Mouse (Mus musculus) embryo, embryonic 10.5 days (tissue): ENCODE measurements around the gene Capn8.
"Not testable (repeated sequence)": the region's sequence is repeated elsewhere in the genome, so short reads cannot be mapped to it uniquely, and the experiment has no call there.

Experiments
- DNase-seq: peaks from one replicate; pipeline ENCODE4 v3.0.0-alpha.2; 2015; ENCODE audit warnings: low spot score

The Capn8 gene

DNA sequence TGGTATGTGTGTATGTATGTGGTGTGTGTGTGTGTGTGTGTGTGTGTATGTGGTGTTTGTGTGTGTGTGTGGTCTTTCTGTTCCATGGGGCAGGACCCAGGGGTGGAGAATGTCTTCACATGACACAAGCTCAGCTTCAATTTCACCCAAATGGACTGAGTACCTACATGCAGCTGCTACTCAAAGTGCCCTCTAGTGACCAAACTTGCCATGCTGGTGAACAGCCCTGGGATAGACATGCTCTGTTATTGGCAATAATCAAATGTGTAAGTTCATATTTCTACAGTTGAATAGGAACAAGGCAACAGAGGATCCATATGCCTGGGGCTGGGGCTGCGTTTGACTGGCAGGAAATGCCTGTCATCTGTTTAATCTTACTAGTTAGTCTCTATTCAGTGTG, 50.7 kb downstream of the Capn8 start:
- DNase-seq, result no peak

DNA sequence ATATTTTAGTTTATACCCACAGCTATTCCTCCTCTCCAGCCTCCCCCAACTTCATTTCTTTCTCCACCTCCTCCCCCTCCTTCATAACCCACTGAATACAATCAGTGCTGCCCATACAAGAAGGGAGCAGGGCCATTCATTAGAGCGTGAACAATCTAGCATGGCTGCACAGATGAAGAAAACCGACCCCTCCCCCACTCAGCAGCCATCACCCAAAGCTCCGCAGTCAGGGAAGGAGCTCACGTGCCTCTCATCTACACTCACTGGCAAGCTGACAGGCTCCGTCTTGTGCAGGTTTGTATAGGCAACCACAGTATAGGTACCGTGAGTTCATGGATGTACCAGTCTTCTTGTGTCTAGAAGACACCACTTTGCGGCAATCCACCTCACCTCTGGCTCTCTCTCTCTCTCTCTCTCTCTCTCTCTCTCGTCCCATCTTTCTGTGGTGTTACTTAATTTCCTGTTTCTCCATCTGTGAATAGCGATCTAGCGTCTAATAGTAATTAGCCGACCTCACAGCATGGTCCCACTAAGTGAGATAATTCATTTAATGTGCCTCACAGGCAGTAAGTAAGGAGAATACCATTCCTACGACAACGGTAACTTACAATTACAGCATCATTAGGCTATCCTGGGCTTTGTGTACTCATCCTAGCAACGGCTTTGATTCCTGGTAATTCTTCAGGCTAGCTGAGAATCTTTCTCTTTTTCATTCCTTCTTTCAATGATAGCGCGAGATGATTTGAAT, 53.6 kb downstream of the Capn8 start:
- peak; percentile 68 for DNase-seq

DNA sequence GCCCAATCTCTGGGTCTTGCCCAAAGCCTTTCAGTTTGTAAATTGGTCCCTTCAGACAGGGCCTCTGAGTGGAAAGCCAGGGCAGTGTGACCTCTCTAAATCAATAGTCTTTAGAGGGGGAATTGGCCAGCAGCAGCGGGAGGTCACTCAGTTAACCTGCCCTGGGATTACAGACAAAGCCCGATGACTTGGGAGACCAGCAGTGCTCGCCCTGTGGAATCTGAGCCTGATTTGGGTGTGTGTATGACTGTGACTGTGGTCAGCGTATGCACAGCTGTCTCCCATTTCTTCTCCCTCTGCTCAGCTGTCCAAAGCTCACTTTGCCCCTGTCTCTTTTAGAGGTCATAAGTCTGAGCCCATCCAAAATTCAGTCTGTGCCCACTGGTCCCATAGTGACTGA, 55.7 kb downstream of the Capn8 start:
- peak; percentile 60 for DNase-seq

DNA sequence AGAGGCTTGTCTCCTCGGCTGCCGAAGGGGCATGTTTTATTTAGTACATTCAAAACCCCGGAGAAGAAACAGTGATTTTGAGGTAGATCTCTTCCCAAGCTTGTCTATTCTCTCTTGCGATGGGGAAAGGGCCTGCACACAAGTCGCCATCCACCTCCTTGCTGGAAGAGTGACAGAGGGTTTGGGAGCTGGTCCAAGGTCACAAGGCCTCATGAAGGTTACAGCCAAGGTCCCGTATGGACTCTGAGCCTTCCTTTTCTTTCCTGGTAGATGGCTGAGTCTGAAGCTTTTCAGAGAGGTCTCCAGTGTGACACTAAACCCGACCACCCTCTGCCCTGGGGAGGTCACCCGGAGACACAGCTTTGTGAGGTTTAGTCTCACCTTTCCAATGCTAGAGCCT, 56.4 kb downstream of the Capn8 start:
- no peak for DNase-seq

DNA sequence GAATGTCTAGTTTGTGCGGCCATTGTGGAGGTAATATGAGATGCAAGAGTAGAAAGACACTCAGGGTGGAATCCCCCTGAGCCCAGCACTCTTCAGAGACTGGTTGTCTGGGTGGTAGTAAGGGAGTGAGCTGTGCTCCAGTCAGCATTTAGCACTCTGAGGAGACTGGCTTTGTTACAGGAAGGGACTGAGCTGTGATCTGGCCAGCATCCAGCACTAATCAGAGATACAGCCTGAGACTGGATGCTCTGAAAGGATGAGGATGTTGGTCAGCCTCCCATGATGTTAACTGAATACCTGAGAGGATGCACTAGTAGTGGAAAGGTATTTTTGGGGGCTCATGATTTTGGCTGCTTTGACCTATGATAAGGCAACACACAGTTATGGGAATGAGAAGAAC, 61.4 kb downstream of the Capn8 start:
- DNase-seq, result no peak

DNA sequence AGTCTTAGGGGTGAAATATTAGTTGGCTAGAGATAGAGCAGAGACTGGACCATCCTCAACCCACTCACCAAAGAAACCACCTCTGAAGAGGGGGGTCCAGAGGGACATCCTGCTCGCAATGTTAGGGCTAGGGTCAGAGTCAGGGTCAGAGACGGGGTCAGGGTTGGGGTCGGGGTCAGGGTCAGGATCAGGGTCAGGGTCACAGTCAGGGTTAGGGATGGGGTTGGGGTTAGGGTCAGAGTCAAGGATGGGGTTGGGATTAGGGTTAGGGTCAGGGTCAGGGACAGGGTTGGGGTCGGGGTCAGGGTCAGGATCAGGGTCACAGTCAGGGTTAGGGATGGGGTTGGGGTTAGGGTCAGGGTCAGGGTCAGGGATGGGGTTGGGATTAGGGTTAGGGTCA, 64.4 kb downstream of the Capn8 start:
- no peak for DNase-seq

DNA sequence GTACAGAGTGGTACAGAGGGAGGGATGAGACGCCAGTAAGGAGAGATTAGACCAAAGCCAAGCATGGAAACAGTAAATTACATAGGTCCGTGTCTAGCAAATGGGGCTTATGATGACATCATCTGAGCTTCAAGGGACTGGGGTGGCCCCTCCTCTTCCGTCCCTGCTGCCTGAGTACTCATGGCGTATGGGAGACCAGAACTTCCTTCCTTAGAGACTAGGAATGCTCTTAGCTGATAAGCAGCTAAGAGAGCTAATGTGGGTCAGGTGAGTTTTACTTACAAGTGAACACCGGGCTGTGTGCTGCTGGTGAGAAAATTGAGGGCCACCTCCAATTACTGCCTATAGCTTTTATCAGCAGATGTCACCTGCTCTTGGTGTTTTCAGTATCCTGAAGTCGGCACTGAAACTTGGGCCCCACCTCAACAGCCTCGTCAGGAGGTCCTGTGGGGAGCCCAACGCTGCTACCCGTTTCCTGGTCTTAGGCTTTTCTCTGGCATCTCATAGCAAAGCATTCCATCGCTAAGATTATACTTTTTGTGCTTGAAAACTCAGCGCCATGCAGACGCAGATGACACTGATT, 69.0 kb downstream of the Capn8 start:
- DNase-seq, result no peak

DNA sequence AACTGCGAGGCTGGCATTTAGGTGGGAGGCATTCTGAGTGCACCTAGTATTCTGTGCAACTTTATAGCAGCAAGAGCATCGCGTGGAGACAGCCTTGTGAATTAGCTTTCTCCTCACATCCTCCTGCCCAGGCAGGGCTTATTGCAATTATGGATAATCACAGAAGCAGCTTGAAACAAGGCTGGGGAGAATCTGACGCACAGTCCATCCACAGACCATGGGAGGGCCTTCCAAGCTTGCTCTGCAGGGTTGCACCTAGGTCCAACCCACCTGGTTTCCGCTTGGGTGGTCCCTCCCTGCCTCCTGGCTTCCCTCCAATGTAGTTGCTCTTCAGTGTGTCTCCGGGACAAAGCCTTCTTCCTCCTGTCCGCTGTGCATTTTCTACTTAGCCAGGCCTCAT, 74.2 kb downstream of the Capn8 start:
- no peak for DNase-seq

DNA sequence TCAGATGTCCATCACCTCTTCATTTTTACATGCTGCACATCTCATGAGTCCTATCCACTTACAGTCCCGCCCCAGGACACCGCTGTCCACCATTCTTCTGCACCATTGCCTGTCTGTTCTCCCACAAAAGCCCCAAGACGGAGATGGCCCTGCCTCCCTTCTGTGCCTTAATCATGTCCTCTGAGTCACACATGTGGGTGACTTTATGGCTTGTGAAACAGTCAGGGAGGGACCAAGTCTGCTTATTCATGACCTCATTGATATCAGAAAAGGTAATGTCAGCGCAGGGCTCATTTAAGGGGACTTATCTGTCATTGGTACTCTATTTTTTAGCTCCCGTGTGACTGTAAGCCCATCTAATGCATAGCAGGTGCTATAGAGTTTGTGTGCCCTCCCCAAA, 74.6 kb downstream of the Capn8 start:
- DNase-seq, result no peak

DNA sequence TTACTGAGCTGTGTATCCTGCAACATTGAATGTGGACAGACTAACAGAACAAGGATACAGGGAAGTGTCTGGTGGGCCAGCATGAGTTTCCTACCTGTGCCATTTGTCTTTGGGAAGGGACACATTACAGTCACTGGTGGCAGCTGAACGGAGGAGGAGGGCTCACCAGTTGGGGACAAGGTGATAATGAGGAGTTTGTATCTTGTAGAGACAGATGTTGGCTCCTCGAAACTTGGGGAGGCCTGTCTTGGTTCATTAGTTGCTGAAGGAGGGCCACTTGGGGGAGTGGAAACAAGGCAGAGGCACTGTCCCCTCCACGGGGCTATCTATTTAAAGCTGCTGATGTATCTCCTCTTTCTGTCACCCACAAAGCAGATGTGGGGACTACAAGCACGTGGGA, 75.3 kb downstream of the Capn8 start:
- DNase-seq, result no peak

DNA sequence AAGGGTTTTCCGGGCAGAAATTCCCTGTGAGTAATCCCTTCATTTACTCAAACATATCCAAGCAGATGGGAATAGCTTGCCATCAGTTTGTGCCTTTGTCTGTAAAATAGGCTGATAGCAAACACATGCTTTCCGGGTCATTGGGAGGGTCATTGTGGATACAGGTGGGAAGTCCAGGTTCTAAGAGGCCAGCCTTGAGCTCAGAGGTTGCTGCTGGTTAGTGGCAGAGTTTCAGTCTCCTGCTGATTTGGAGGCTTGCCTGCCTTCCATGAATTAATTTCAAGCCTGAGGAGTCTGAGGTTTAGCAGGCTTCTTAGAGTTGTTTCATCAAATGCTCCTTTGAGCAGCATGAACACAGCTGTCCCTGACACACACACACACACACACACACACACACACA, 78.0 kb downstream of the Capn8 start:
- peak; percentile 54 for DNase-seq

DNA sequence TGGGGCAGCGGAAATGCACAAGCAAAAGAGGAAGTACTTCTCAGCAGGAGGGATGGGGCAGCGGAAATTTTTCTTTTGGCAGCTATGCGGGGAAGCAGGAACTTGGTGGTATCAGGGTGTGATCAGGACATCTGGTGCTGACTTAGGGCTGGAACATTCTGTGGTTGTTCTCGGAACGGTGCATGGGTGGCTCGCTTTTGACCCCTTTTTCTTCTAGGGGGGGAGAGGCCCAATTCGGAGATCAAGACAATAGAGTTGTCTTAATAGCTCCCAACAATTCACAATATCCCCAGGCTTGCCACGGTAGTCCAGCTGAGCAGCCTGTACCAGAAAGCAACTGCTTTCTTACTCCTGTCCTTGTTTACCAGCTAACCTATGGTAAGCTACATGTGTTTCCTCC, 79.6 kb downstream of the Capn8 start:
- DNase-seq, result not testable (repeated sequence)

DNA sequence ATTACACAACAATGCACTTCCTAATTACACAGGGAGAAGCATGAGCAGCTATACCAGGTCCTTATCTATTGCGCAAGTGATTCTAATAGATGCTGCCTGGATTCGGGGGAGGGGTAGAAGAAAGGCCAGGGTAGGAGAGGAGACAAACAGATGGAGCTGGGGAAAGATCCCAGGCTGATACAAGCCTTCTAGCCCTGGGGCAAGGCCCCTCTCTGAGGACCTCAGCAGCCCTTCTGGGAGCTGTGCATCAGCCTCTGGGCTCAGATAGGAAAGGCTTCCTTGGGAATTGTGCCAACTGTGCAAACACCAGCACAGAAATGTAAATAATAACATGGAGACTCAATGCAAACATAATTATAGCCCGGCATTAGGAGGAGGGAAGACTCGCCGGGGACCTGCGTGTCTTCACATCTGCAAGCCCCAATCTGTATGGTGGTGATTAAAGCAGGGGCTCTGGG, 80.4 kb downstream of the Capn8 start:
- DNase-seq, result no peak

DNA sequence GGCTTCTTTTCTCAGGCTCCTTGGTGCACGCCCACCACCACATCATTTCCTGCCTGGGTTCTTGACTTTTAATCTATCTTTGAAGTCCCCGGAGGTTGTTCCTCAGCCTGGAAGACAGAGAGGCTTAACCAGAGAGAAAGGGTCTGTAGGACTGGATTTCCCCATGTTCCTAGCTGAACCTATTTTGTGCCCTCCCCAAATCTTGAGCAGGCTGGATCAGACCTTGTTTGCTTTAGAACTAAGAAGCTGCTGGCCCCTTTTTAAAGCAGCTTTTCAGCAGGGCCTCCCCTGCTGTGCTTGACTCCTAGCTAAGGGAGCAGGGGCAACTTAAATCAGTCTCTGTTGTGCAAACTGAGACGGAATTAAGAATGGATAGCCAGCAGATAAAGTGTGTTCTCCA, 82.0 kb downstream of the Capn8 start:
- no peak for DNase-seq

DNA sequence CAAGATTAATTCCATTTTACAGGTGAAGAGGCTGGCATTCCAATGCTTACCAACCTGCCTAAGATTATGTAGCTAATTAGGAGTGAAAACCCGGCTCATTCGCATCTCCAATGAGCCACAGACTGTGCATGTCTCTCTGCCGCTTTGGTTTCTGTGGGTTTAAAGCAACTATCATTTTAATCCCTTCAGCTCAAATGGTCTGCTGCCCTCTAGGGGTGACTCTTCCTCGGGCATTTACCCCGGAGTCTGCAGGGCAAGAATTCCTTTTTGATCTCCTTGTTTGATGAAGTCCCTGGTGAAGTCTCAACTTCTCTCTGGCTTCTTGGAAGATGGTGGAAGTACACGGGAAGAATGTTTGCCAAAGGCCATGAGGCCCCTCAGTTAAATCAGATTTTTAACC, 93.0 kb downstream of the Capn8 start:
- DNase-seq, result peak; percentile 79

DNA sequence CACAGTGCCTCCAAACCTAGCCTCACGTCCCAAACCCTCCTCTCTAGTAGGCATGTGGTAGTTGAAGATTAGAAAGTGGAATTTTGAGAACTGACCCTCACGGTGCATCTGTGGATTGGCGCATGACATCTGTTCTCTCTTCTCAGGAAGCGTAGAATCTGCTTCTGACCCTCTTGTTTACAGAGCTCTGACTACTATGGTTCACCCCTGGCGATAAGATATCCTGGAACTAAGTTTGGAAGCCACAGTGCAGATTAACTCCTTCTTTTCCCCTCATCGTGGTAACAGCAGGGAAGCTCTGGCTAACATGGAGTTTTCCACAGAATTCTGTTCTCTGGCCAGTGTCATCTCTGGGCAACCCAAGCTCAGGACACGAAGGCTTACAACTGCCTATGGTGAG, 95.6 kb downstream of the Capn8 start:
- no peak for DNase-seq

DNA sequence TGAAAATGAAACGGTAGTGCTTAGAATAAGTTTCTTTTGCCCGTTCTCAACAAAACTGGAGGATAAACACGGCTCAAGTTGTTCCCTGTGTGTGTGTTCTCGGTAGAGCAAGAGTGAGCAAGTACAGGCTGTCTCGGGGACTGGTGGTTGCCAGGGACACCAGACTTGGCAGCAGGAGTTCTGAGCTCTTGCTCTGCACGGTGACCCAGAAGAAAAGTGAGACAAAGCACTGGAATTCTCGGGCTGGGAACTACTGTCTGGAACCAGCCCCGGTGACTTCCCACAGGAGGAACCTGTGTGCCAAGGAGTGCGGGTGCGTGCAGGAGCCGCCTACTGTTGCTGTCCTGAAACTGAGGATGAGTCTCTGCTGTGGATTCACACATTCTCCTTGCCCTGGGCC, 98.9 kb downstream of the Capn8 start:
- peak; percentile 49 for DNase-seq

DNA sequence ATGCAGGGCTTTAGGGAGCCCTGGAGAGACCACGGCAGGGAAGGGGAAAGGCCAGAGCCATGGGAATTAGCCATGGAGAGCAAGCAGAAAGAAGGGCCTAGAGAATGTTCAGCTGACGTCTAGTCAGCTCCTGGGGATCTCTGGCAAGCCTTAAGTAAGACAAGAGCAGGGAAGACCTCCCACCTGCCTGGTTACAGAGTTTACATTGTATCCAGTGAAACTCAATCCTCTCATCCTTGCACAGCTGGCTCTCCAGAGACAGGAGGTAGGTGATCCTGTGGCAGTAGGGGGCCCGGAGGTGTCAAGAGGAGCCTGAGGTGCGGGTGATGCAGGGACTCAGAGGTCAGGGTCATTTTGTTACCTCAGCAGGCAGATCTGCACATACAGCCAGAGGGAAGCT, 100.0 kb downstream of the Capn8 start:
- no peak for DNase-seq

DNA sequence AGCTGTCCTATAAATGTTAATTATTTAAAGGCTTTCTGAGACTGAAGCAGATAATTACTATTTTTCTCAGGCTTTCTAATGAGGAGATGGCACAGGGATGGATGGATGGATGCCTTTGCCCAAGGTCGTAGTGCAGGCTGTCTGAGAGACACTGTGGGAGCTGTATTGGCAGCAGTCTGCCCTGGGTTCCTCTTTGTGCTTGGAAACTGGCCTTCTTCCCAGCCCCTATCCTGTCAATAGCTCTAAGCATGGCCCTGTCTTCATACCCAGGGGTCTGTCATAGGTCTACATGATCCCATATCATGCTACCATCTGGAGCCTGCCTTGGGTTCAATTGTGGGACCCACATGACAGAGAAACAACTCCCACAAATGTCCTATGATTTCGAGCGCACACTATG, 102.5 kb downstream of the Capn8 start:
- no peak for DNase-seq

DNA sequence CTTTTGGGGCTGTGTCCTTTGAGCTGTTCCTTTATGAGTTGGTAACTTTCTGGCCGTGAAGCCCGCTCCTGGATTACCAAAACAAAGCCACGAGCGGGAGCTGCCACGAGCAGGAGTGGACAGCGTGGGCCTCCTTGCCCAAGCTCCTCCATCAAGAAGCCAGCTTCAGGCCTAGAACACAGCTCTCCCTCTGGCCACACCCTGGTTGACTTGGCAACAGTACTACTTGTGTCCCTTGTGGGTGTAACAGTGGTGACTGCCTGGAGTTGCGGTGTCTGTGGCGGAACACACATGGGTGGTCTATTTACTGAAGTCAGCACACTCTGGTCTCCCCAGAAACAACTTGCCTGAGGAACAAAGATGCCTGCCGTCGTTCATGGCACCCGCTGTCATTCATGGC, 104.9 kb downstream of the Capn8 start:
- DNase-seq, result no peak

DNA sequence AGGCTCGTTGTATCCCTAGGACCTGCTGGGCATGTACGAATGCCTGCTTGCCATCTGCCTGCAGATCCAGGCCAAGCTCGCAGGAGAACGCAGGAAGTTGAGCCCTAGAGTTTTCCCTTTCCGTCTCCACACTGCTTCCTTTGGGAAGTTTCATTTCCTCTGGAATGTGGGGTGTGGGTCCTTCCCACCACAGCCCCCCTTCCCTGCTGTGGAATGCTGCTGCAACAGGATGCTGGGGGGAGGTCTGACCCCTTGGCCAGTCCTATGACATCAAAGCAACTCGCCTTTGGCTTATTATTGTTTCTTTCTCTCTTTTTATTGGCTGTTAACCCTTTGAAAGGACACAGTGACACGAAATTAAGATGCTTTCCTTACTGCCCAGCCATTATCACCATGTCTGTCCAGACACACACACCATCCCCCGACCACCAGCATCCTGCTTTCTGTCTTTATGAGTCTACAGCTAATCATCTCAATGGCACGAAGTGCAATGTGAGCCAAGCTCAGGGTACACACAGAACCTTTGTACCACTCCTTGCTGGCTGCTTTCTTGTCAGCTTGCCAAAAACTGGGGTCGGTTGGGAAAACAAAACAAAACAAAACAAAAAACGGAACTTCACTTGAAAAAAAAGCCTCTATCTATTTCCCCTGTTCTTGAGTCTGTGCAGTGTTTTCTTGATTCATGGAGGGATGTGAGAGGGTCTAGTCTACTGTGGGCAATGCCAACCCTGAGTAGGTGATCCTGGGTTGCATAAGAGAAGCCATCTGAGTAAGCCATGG, 105.9 kb downstream of the Capn8 start:
- peak; percentile 69 for DNase-seq

DNA sequence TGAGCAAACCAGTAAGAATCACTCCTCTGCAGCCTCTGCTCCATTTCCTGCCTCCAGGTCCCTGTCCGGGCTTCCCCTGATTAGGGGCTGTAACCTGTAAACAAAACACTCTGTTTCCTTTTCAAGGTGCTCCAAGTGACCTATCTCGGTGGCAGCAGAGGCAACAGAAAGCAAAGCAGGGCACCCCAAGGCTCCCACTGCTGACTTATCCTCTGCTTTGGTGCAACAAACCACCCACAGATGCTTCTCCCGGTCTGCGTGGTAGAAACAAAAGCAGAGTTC, 106.5 kb downstream of the Capn8 start:
- DNase-seq, result no peak

DNA sequence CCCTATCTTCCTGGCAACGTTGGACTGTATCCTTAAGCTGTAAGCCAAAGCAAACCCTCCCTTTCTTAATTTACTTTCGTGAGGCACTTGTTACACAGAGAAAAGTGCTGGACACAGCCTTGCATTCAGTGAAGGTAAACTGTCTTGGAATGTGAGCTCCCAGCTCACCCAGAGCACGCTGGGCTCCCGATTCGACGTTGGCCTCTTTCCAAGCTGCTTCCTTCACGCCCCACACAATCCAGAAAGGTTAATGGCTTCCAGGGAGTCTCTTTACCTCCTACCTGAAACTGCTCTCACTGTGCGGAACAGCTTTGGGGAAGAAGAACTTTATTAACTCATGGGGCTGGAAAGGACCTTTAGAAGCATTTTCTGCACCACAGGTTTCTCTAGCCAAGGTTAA, 110.5 kb downstream of the Capn8 start:
- DNase-seq, result no peak

DNA sequence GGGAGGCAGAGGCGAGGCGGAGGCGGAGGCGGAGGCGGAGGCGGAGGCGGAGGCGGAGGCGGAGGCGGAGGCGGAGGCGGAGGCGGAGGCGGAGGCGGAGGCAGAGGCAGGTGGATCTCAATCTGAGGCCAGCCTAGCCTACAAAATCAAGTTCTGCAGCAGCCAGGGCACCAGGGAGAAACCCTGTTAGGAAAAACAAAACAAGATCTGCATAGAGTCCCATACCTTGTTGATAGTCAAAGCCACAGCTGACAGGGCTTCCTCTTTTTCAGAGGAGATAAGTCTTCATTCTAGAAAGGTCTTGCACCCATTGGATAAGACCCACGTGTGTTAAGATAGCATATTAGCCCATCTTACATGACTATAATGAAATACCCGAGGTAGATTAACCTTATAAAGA, 113.3 kb downstream of the Capn8 start:
- DNase-seq, result no peak
